Mouse (Mus musculus) left cerebral cortex, postnatal 10 days (tissue): ENCODE data around the gene Abcc1. TPM values are rescaled to one million over a fixed set of nuclear protein-coding genes. Genes with fewer than 3 reads are reported as not detected.

Experiments used
- DNase-seq, 2 experiments: peaks; one replicate each; pipeline ENCODE4 v3.0.0; 2021 to 2022; ENCODE audit warnings: low spot score in 2 of 2, mixed read lengths in 1 of 2; ENCODE audit errors: extremely low spot score in 1 of 2
- intact Hi-C: fragments of 180-260 bp; cut with DNase I; formaldehyde crosslinking; loops from one replicate; pipeline ENCODE4 v1.15.1; 2025
- total RNA-seq, 2 experiments: library from RNA; stranded (reverse); gene quantifications; 2 replicates each; pipeline ENCODE4 v1.2.3; 2021

Gene Abcc1
- total RNA-seq, 2 experiments from 2014 or later: 17.3 to 19.6 TPM

DNA sequence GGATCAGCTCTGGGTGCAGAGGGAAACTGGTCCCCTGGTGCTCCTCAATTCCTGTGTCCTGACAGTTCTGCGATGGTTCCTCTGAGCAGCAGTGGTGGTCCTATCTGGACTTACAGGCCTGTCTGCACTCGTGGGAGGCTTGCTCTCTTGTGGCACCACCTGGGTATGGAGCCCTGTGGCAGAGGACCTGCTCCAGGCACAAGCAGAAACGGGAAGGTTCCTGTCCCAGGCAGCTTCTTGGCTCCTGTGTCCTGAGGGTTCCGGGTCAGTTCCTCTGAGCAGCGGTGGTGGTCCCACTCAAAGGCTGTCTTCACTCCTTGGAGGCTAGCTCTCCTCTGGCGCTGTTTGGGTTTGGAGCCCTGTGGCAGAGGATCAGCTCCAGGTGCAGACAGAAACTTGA lies 68.0 kb downstream of the Abcc1 start:
- DNase-seq: no peak
- intact Hi-C loops: no loop called here

DNA sequence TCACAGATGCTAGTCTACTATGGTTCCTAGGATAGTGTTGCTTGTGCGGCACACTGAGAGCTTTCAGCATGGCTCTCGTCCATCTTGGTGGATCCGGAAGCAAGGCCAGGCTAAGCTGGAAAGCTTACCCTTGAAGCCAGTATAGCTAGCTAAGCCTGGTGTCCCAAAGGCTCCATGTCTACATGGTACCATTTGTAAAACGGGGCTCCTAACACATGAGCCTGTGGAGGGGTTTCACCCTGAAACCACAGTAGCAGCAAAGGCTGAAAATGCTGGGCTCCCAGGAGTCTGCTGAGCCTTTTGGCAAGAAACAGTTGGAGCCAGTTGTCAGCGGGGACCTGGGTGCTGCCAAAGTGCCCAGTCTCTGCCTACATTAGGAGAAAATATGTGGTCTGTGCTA lies 71.6 kb downstream of the Abcc1 start:
- intact Hi-C loops: no loop called here
- DNase-seq: no peak

DNA sequence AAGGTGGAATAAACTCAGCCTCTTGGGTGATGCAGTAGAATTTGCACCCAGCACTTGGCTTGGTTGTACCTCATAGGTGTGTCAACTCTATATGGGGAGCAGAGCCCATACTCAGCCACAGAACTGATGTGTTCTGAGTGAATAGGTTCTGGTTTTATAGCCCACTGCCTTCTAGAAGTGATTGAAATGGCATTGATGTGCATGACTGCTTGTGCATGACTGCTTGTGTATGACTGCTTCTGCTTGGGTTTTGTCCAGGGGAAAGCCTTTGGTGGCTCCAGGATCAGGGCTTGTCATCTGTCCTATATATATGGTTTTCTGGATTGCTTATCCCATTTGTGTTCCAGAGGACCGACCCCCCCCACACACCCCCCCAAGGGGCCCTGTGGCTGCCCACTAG lies 74.2 kb downstream of the Abcc1 start:
- intact Hi-C loops: no loop called here
- DNase-seq: no peak

DNA sequence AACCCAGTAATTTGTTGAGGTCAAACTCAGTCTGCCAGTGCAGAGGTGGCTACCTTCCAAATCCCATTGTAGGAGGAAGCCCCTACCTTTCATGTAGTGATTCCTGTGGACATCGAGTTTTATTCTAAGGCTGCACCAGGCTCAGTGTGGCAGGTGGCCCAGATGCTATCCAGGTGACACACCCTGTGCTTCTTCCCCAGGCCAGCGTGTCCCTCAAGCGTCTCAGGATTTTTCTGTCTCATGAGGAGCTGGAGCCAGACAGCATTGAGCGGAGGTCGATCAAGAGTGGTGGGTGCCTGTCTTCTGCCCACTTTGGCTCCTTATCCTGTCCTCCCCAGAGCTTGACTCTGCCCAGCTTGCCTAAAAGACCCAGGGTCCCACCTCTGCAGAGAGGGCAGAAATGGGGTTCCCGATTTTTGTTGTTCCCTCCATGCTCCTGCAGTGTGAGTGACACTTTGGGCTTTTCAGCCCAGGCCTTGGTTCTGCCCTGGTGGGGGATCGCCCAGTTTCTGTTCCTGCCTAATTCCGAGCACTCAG lies 76.2 kb downstream of the Abcc1 start:
- no peak for DNase-seq
- intact Hi-C loops: no loop called here

DNA sequence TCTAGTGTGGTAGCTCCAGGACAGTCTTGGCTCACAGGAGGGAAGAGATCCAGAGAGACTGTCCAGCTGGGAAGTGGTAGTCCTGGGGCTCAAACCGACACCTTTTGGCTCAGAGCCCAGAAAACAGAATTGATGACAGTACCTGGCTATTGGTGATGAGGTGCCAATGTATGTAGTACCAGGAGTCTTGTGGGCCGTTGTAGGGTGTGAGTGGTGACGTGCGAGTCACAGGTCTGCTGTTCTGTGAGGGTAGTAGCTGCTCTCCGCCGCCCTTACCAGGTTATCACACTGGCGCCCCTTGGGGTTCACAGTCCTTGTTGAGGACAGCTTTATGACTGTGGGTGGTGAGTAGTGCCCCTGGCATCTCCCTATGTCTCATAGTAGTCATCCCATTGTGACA lies 77.2 kb downstream of the Abcc1 start:
- intact Hi-C loops: no loop called here
- DNase-seq: no peak

DNA sequence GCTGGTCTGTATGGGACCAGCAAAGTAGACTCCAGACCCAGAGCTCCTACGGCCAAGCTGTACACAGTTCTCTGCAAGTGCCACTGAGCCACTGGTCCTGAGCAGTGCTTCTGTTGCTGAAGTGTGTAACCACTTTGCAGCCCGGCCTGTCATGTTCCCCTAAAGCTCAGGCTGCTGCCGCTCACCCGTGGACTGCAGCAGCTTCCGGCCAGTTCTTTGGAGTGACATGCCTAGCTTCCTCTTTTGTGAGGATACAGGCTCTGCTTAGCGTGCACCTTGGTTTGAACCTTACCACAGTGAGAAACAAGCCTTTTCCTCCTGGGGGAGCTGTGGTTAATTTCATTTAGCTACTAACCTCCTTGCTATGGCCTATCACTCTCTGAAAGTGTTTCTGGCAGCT lies 77.7 kb downstream of the Abcc1 start:
- DNase-seq: no peak
- intact Hi-C loops: no loop called here

DNA sequence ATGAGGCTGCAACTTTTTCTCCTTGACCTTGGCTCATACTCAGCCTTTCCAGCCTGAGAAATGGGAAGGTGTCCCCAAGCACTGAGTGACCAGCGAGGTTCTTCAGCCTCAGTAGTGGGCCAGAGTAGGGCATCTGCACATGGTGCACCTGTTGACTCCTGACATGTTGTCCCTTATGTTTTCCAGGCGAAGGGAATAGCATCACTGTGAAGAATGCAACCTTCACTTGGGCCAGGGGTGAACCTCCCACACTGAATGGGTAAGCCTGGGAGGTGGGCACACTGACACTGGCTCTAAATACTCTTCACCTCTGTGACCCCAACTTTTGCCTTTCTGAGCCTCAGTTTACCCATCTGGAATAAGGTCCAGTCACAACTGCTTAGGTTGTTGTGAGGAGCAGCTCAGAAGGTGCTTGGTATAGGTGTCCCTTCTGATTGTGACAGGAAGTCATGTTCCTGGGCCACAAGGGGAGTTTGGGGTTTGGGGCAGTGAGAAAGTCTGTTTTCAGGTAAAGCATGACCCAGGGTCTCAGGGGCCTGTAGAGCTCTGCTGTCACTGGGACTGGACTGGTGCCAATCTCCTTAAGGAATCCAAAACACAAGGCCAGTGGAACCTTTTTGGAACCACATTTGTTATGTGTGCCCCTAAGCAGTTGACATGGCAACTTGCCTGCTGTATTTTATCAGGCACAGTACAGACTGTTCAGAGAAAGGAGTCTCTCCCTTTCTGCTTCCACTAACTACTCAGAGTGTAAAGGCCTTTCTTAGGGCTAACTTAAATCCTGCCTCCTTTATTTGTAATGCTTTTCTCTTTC lies 78.7 kb downstream of the Abcc1 start:
- no peak for DNase-seq
- intact Hi-C loops: no loop called here

DNA sequence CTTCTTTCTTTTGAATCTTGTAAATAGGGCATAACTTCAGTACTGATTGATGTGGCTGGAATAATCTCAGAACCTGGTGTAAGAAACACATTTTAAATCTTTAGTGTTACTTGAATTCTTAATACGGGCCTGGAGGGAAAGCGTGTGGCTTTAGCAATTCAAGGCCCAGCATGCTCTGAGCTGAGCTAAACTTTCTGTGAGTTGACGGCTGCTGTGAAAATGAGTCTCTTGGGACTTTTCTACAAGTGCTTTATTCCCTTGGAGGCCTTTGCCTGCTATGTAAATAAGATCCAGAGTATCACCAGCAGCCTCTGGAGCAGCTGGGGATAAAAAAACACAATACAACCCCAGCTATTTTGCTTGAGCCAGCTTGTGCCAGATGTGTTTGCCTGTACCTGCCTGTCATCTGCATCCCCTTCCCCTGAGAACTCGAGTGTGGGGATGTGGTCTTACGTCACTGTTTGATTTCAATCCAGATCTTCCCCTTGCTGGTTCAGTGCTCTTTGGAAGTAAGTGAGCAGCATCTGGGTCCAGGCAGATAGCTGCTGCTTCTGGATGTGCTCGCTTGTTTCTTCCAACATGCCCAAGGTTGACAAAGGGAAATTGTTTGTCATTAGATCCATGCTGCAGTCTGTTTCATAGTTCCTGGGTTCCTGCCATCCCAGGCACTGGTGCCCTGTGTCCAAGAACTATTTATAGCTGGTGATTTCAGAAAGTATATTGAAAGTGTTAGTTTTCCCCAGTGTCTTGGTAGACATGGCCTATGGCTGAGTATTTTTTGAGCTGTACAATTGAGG lies 82.9 kb downstream of the Abcc1 start:
- DNase-seq: peak in 1 of 2 experiments; percentile 9
- intact Hi-C loops: no loop called here

DNA sequence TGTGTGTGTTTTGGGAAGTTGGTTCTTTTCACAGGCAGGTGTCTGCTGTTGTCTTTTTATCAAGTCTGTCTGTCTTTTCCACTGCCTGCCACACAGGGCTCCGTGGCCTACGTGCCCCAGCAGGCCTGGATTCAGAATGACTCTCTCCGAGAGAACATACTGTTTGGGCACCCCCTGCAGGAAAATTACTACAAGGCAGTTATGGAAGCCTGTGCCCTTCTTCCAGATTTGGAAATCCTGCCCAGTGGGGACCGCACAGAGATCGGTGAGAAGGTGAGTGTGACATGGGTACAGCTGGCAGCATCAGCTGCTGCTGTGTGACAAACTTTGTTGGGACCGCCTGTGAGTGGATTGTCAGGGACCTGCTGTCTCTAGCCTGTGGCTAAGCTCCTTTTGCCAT lies 83.8 kb downstream of the Abcc1 start:
- DNase-seq: peak in 1 of 2 experiments; percentile 17
- intact Hi-C loops: no loop called here

DNA sequence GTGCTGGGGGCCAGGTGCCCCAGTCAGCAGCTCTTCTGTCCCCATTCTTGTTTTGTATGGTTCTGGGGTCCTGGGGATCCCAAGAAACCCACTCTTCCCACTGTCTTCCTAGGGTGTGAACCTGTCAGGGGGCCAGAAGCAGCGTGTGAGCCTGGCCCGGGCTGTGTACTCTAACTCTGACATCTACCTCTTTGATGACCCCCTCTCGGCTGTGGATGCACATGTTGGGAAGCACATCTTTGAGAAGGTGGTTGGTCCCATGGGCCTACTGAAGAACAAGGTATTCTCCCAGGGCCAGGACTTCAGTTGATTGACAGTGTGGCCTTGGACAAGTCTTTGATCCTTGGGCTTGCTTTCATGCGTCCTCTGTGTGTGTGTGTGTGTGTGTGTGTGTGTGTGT lies 86.0 kb downstream of the Abcc1 start:
- intact Hi-C loops: no loop called here
- no peak for DNase-seq

DNA sequence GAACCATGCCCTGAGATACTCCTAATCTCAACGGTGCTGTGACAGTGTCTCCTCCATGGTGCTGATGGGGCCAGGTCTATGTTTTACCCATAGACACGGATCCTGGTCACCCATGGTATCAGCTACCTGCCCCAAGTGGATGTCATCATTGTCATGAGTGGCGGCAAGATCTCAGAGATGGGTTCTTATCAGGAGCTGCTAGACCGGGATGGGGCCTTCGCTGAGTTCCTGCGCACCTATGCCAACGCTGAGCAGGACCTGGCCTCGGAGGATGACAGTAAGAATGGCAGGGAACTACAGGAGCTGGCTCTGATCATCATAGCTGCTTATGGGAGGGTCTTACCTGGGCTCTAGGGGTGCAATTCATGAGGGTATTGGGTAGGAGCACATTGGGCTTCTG lies 86.9 kb downstream of the Abcc1 start:
- intact Hi-C loops: no loop called here
- DNase-seq: no peak

DNA sequence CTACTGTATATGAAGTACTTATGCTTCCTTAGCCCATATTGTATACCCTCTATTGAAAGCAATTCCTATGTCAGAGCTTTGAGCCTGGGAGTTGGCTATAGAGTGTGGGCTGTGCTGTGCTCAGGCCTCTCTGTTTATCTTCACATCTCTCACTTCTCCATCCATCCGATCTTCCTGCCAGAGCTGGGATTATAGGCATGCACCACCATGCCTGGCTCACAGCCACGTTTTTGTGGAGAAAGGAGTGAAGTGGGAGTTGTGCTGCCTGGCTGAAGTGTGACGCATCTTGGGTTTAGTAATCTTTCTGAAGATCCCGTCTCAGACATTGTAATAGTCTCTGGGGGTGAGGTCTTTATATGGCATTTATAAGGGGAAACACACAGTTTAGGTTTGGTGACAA lies 88.5 kb downstream of the Abcc1 start:
- intact Hi-C loops: no loop called here
- DNase-seq: peak in 1 of 2 experiments; percentile 40

DNA sequence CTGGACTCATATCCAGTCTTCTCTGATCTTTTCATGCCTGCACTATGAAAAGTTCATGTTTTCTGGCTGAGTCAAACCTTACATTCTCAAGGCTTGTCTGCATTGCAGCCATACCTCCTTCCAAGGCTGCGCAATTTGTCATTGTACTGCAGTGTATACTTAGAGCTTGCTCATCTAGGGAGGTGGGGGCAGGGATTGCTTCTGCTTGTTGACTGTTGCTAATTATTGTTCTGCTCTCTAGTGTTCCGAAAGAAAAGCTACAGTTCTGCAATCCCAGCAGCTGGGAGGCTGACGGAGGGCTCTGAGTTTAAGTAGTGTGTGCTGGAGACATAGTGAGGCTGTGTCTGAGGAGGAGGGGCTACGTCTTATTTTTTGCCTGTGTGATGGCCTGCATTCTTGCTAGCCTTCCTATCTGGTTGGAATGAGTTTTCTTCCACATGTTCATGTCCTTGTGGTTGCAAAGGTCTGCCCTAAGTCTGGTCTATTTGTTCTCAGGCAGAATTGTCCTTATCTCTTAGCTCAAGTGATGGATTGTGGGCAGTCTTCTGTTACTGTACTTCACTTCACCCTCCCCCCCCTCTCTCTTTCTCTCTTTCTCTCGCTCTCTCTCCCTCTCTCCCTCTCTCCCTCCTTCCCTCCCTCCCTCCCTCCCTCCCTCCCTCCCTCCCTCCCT lies 90.2 kb downstream of the Abcc1 start:
- intact Hi-C loops: no loop called here
- DNase-seq: no peak

DNA sequence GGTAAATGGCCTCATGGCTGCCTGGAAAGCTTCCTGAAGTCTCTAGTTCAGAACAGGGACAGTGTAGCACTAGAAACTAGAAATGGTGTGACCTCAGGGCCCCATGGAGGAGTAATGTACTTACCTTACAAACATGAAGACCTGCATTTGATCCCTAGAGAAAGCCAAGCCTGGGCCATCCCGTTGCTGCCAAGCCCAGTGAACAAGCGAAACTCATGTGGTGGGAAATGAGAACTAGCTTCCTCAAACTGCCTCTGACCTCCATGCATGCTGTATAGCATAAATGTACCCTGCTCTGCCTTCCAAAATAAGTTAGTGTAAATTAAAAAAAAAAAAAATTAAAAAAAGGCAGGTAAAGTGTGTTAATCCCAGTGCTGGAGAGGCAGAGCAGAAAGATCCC lies 101.2 kb downstream of the Abcc1 start:
- intact Hi-C loops: no loop called here

DNA sequence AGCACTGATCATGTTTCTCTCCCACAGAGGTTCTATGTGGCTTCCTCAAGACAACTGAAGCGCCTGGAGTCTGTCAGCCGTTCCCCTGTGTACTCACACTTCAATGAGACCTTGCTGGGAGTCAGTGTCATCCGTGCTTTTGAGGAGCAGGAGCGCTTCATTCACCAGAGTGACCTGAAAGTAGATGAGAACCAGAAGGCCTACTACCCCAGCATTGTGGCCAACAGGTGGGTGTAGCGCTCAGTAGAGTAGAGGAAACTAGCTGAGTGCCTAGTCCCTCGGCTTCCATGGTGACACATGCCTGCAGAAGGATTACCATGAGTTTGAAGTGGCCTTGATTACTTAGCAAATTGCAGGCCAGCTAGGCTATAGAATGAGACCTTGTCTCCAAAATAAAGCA lies 103.7 kb downstream of the Abcc1 start:
- intact Hi-C loops: no loop called here
- DNase-seq: peak in 1 of 2 experiments; percentile 9

More for the DNA sequence above, 101.2 kb downstream of the Abcc1 start:
- DNase-seq: no peak

DNA sequence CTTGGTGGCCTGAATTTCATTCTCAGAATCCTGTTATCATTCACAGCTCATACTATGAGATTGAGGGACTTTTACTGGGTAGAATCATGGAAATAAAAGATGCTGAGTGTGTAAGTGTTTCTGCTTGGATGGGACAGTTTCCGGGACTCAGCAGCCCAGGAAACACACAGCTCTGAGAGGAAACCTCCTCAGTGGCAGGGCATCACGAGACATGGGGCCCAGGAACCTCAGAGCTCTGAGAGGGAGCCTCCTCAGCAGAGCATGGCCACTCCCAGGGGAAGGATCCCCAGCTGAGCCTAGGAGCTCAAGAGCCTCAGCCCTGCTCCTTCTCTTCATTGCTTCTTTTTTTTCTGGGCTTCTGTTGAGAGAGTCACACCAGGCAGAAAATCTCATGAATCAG lies 107.0 kb downstream of the Abcc1 start:
- no peak for DNase-seq
- intact Hi-C loops: no loop called here

DNA sequence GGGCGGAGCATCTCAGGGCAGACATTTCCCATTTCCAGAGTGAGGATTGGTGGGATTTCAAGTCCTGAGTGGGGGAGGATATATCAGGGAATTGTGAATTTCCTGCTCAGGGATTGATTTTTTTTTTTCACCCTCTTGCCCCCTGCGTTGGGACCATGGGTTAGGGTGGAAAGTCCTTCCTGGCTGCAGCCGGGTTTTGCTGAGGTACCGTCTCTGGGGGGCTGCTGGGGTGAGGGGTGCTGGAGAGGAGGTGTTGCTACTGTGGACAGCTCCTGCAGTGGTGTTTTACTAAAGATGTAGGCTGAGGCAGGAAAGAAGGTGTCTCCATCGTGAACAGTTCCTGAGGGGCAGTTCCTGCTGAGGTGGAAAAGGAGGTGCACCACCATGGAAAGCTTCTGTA lies 107.5 kb downstream of the Abcc1 start:
- intact Hi-C loops: no loop called here
- DNase-seq: no peak

DNA sequence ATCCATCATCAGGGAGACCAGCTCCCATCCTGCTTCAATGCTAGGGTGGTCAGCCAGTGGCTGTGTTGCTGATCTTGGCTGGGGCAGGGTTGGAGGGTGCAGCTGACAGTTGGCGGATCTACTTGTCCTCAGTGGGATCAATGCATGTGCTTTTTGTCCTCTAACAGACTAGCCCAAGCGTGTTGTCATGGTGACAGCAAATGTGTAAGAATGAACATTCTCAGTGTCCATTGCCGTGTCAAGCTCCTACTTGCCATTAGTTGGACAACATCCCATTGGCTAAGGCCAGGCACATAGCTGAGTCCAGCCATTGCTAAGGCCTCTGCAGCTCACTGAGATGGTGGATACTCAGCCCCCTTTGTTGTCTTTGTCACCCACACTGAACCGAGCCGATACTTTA lies 110.8 kb downstream of the Abcc1 start:
- DNase-seq: no peak
- intact Hi-C loops: no loop called here

DNA sequence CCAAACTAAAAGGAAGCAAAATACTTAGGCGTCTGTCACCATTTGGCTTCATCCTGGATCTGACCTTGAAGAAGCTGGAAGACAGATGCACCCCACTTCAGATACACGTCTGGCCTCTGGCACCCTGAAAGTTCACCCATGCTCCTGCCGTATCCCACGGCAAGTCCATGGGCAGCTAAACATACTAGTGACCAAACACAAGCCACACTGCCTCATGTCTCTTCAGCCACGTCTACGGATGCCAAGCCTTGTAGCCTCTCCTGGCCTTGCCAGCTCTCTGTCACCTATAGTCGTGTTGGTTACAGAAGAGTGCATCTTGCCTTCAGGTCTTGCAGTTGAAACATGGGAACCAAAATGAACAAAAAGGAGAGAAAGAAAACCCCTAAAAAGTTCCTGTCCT lies 112.3 kb downstream of the Abcc1 start:
- DNase-seq: no peak
- intact Hi-C loops: no loop called here

DNA sequence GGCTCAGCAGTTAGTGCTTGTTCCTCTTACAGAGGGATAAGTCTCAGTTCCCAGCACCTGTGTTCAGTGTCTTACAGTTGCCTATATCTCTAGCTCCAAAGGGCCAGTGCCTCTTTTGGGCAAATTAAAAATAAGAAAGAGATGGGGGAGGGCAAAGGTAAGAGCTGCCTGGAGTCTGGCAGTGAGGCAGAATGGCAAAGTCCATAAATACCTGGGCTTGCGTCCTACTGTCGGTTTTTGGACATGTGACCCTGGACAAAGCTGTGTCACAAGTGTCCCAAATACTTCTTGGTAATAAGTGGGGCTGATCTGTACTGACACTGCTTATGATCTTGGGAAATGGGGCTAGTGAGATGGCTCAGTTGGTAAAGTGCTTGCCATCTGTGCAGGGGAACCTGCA lies 113.6 kb downstream of the Abcc1 start:
- no peak for DNase-seq
- intact Hi-C loops: no loop called here
